Mouse (Mus musculus) embryo, embryonic 9.5 days (tissue): ENCODE measurements around the gene Fbxo41.

Experiments
- DNase-seq: peaks from one replicate; pipeline ENCODE4 v3.0.0-alpha.2; 2017; ENCODE audit errors: extremely low spot score

Fbxo41 gene

DNA sequence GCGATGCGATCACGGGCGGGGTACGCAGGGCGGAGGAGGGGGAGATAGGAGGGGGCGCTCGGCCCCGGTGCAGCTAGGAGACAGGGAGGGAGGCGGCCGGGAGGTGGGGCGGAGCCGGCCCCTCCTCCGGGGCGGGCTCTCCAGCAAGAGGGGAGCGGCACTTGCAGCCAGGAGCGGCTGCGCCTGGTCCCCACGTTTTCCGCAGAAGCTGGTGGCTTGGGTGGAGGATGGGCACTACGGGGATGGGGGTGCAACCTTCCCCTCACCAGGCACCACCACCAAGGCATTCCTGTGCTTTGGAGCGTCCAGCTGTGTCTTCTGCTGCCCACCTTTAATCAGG is at the start of gene Fbxo41:
Gene Fbxo41 (minus strand): TSS at position 84 of the 340 bp plus-strand sequence.
- DNase-seq: peak; percentile 54

DNA sequence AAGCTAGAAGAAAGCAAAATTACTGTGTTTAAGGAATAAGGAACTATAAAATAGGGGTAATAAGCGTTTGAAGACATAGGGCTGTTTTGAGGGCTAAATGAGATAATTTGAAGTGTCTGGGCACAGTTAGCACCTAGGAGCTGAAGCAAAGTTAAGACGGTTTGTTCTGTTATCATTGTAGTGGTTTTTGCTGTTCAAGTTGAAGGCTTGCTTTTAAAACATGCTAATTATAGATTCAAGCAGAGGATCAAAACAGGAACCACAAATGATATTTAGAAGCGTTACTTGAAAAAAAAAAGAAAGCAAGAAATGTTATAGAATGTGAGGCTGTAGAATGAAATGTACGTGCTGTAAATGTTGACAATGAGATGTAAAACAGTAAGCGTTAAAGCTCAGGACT is 44.8 kb upstream of the Fbxo41 start:
- DNase-seq: no peak

DNA sequence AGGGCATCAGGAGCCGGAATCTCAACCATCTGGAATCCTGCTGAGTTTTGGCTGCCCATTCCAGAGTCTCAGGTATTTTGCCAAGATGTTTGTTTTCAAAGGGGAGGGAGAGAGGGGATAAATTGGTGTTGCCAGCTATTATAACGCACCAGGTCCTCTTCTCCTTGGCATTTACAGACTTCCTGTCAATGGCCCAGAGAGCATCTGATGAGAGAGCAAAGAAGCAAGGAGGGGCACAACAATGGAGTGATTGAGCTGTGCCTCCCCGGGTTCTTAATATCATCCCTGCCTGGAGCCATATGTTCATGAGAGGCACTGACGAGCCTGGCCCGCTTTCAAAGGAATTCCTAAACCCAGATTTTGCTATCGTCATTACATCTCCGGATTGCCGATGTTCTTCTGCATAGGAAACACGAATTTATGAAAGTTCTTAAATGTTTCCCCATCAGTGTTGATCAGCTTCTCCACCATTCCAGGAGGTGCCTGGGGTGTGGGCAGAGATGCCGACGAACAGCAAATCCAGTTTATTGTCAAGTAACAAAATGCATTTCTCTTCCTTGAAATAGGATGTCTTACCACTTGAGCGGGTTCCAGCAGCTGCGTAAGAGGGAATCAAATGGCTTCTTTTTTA is 41.6 kb upstream of the Fbxo41 start:
- DNase-seq: no peak

DNA sequence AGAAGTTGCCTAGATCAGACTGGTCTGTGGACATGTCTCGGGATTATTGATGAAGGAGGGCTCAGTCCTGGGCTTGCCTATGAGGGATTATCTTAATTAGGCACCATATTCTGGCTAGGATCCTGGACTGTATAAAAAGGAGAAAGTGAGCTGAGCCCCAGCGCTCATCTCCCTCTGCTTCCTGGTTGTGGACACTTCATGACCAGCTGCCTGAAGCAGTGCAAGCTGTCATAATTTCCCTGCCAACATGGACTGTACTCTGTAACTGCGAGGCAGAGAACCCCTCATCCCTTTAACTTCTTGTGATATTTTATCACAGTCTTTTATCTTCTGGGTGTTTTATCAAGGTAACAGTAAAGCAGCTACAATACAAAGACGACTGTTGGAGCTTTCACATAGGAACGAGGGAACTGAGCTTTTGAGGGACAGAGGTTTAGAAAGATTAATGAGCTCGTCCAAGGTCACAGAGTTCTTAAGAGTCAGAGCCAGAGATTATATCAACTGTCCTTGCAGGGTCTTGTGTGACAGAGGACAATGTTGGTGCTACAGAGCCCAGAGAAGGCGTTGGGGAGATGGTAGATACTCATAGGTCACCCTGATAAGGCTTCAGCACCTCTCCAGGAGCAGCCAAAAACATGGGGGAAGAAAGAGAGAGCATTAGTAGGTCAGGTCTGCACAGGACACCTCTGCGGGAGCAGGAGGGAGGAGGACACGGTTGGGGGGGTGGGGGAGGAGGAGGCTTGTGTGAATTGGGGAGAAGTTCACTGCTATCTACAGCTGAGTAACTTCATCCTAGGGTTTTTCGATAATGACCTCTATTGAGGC is 40.8 kb upstream of the Fbxo41 start:
- DNase-seq: no peak

DNA sequence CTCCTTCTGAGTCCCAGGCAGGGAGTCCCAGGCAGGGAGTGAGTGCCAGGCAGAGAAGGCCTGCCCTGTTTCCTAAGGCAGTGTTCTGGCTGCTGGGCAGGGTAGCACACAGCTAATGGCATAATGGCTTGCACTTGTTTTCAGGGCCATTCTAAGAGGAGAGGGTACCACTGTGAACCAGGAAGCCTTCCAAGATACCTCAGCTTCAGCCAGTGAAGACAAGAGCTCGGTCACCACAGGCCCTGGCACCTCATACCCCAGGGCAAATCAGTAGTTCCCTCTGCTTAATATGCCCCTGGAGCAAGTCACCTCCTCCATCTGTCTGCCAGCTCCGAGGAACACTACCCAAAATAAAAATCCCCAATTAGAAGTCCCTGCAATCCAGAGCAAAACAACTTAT is 20.0 kb upstream of the Fbxo41 start:
- no peak for DNase-seq

DNA sequence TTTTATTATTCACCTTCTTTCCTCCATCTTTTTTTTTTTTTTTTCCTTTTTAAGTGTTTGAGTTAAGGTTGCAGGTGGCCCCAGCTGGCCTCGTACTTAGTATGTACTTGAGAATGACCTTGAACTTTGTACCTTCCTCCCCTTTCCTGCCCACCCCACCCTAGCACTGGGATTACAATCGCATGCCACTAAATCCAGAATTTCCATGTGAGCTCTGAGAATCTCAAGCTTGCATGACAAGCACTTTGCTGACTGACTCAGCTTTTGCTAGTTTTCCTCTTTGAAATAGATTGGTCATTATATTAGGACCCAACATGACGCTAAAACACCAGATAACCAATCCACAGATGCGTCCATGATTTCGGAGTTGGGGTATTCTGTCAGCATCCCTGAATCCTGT is 19.2 kb upstream of the Fbxo41 start:
- DNase-seq: no peak

DNA sequence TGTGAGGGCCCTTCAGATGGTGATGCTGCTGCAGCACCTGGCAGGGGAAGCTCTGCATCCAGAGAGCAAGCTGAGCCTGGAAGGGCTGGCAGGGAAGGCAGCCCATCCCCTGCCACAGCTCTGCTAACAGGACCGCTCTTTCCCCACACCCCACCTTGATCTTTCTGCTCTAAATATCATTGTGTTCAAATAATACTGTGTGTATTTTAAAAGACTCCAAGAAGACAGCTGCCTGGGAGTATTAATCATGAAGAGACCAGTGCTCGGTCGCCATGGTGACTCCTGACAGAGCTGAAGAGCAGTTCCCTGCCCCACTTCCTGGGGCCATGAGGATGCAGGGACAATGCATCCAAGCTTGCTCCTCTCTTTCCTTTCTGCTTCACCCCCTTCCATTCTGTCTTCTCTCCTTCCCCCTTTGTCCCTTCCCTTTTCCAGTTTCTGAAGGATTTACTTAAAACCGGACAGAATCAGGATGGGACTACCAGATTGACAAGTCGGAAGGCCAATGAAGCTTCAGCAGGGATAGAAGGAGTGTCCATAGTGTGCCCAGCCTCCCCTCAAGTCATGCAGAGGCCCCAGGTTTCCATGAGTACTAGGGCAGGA is 15.4 kb upstream of the Fbxo41 start:
- no peak for DNase-seq

DNA sequence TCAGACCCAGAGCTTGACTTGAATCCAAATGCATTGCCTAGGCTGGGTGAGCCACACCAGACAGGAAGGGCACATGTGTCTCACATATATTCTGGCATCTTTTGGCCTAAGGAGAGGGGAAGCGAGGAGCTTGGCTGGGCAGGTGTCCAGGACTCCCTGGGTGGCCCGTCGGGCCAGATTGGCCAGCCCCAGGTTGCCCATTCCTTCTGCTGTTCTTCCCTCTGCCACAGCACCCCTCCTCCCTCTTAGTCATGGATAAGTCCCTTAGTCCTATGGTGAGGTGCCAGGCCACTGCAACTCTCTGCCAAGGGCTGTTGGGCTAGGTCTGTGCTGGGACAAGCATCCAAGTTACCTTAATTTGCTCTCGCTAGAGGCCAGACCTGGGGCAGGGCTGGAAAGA is 13.1 kb upstream of the Fbxo41 start:
- DNase-seq: no peak

DNA sequence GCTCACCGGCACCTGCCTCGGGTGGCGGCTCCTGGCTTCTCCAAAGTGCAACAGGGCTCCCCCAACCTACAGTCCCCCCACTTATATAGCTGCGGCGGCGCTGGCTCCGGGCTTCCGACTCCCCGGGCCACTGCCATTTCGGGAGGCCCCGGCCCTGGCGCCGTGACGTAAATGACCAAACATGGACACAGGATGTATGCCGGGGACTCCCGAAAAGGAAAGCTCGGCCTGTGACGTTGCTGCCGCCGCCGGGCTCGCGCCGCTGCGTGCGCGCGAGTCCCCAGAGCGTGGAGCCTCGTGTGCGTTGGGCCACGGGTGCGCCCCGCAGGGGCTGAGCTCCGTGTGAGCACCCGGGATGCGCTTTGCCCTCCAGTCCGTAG is 10.7 kb upstream of the Fbxo41 start, which contains the start of gene Egr4:
Gene Egr4 (minus strand): TSS at position 59 of the 380 bp plus-strand sequence.
- peak; percentile 70 for DNase-seq

DNA sequence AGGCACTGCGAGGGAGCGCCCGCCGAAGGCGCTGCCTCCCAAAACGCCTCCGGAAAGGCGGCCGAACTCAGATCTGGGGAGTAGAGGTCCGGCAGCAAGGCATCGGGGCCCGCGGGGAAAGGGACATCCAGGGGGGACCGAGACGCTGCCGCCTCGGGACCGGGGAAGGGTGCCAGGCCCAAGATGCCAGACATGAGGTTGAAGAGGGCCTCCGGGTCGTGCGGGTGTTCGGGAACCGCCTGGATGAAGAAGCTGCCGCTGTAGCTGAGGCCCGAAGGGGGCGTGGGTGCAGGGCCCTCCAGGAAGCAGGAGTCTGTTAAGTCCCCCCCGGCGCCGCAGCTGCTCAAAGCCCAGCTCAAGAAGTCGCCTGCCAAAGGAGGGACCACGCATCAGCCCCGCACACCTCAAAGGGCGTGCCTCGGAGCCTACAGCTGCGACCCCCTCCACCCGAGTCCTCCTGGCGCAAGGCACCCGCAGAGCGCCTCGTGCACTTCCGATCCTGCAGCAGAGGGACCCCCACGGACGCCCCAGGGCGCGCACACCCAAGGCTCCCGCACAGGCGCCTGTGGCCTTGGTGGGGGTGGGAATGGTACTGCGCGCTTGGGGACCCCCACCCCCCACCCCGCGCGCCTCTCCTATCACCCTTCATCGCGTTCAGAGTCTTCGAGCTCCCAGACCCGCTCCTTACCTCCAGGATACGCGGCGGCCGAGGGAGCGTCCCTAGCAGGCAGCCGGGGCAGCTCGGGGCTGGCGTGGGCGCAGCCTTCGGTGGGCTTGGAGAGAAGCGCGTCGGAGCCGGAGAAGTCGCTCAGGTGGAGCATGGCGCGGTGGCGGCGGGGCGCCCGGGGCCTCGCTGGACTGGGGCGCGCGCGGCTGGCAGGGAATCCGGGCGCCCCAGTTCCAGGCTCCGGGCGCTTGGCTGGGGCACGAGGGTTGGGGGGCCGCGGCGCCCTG is 10.1 kb upstream of the Fbxo41 start:
- no peak for DNase-seq

DNA sequence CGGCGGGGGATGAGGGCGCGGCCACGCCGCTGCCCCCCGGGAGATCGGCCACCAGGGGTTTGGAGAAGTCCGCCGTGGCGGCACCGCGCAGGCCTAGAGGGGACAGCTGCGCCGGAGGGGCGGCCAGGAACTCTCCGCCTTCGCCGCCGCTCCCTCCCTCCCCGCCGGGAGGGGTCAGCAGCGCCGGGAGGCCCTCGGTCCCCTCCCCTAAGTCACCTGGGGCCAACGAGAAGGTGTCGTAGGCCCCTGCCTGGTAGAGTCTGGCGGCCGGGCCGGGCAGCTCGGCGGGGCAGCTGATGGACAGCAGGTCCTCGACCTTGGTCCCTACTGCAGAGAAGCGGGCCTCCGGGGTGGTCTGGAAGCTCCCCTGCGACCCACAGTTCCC is 9.3 kb upstream of the Fbxo41 start:
- DNase-seq: no peak

DNA sequence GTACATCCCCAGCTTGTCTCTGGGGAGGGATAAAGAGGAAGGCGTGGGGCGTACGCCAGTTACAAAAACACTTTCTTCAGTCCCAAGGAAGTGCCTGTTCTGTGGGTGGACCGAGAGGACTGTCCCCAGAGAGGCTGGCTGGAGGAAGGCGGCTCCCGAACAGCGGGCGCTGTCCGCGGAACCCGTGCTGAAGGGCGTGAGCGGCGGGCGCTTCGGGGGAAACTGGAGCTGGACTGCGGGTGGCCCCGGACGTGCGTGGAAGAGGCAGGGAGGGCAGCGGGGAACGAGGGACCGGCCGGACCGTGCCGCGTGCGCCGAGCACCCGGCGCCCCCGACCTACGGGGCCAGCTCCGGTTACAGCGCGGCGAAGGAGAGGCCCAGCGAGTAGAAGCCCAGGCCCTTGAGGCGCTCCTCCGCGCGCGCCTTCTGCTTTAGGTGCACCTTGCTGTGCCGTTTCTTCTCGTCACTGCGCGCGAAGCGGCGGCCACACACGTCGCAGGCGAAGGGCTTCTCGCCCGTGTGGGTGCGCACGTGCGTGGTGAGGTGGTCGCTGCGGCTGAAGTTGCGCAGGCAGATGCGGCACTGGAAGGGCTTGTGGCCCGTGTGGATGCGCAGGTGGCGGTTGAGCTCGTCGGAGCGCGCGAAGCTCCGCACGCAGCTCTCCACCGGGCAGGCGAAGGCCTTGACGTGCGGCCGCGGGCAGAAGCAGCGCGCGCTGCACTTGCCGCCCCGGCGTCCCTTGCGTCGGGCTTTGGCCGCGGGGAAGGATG is 8.7 kb upstream of the Fbxo41 start:
- peak; percentile 55 for DNase-seq

DNA sequence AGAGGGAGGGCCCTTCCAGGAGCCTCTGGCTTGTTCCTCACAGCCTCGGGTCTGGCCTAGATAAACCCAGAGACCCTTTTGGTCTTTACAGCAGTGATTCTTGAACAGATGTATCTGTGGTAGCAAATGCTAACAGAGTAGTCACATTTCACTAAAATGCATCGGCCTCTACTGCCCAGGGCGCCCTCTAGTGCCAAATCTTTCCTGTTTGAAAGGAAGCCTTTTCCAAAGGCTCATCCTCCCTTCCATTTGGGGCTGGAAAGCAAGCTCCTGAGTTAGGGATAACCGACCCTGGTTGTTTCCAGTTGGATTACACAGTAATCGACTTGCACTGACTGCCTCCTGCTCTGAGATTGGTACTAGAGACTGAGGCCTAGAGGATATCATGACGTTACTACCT is 7.7 kb upstream of the Fbxo41 start:
- DNase-seq: peak; percentile 55

DNA sequence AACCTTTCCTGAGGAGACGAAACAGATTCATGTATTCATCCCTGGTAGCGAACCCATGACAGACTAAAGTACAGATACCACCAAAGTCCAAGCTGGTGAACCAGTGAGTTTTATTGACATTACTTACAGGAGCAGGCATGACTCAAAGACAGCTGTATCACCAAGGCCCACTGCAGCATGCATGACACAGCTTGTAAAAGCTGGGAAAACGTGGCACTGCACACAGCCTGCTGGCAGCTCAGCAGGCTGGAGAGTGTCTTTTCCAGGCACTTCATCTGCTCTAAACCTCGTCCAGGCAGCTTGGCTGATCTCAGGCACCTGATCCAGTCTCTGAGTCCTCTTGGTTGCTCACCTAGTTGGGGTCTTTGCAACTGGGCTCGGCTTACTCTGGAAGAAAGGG is 5.8 kb upstream of the Fbxo41 start:
- DNase-seq: no peak

DNA sequence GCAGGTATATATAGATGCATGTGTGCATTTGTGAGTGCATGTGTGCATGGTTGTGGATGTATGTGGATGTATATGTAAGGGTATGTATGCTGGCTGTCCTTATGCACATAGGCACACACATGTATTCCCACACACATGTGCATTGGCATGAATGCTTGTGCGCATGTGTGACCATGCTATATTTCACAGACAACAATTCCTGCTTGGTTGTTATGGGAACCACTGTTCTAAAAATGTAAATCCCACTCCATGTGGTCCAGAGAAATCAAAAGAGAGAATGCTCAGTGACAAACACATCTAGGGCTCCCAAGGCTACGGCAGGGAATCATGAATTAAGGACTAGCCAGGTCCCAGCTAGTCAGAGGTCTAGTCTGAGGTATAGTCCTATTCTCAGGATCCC is 2.1 kb upstream of the Fbxo41 start:
- no peak for DNase-seq

DNA sequence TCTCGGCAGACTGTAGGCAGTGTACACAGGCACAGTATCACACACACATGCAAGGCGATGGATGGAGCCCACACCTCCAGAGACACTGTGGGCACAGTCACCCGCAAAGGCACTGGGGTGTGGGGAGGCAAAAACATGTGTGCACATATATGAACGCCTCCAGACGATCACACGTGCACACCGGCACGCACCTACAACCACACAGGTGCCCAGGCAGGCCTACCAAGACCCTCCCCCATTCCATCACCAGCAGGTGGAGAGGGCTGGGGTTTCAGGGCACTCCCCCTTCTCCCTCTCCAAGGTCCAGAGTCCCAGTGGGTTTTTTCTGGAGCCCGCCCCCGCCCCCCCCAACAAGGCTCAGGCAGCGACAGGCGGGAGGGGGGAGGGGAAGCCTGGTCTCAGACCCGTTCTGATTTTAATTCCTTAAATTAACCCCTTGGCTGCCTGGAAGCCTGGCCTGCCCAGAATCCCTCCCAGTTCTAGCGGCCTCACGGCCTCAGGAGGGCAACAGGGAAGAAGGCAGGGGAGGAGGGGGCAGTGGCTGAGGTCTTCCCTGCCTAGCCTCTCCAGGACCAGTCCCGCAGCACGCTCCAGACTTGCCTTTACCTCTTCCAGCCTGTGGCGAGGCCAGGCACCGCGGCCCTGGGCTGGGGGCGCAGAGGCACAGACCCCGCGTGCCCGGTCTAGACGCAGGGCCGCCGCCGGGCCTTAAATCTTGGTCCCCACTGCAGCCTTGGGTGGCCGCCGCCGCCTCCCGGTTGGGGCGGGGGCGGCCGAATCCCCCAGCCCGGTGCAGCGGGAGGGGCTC is 487 bp downstream of the Fbxo41 start:
- DNase-seq: no peak

DNA sequence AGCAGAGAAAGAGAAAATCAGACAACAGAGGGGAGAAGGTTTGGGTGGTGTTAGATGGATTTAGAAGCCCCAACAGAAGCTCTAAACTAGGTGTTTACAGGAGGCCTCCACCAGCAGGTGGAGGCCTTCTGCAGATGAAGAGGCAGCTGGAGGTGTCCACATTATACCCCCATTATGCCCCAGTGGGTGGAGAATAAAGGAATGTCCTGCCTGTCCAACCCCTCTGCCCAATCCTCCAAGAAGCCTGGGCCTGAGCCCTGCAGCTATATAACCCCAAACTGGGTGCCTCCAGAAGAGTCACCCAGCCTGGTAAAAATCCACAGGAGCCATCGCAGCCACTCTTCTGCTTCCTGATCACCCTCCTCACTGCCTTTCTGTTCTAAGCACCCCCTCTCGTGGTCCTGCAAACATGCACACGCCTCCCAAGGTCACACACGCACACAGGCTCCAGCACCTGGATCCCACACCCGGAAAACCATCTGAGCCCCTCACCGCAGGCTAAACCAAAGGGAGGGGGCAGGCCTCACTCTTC is 1.2 kb downstream of the Fbxo41 start:
- DNase-seq: no peak

DNA sequence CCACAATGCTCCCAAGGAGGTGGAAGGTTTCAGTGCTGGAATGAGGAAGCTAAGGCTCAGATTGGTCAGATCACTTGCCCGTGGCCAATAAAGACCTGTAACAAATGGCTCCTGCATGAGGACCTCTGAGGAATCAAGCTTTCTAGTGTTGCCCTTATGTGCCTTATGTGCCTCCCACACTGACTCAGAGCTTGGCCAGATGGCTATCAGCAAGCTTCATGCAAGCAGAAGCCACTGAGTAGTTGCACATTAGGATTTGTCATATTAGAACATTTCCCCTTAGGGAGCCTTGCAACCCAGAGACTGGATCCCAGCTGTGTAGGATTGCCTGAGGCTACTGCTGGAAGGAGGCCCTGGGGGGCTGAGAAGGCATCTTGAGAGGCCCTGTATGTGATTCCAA is 2.4 kb downstream of the Fbxo41 start:
- no peak for DNase-seq

DNA sequence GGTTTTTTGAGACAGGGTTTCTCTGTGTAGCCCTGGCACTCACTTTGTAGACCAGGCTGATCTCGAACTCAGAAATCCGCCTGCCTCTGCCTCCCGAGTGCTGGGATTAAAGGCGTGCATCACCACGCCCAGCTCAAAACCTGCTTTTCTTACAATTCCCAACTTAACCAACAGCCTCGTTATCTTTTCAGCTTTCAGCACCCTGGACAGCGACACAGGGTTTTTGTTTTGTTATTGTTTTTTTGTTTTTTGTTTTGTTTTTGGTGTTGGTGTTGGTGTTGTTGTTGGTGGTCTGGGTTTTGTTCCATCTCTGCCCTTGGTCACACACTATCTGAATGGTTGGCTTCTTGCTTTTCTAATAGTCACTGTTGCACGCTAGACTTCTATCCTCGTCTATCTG is 4.6 kb downstream of the Fbxo41 start:
- DNase-seq: no peak

DNA sequence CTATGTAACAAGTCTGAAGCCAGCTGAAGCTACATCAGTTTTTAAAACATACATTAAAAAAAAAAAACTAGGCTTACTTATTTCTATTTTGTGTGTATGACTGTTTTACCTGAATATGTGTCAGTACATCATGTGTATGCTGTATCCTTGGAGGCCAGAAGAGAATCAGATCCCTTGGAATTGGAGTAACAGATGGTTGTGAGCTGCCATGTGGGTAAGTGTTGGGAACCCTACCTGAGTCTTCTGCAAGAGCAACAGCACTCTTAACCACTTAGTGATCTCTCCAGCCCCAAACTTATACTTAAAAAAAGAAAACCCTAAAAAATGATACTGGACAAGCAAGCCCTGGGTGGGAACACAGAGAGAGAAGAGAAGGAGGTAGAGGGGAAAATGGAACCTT is 5.8 kb downstream of the Fbxo41 start:
- DNase-seq: no peak
